Mouse (Mus musculus) heart, adult 18-20 months (tissue): ENCODE data around the gene Brd7. TPM values are rescaled to one million over a fixed set of nuclear protein-coding genes. Genes with fewer than 3 reads are reported as not detected.

Source experiments
- DNase-seq, 2 experiments: peaks; one replicate each; pipeline ENCODE4 v3.0.0; 2021 to 2022; ENCODE audit warnings: mixed read lengths in 1 of 2
- long read RNA-seq, 2 experiments: library from polyadenylated mRNA; stranded (forward); transcript quantifications; one replicate each; pipeline ENCODE4 v2.0.0; 2021
- total RNA-seq, 2 experiments: library from RNA; stranded (reverse); gene quantifications; 2 replicates each; pipeline ENCODE4 v1.2.3; 2021

The Brd7 gene
- 10 to 100 TPM; 70.0 to 74.0 TPM for total RNA-seq
- long read RNA-seq, experiment 1, transcript Brd7-201 (17 exons, 3,625 nt) = major isoform, 62 of 85 reads
- long read RNA-seq, experiment 1, partial matches to known transcripts = 9 of 85 reads
- long read RNA-seq, experiment 1, other reads (novel, unspliced or antisense) = 14 of 85 reads
- long read RNA-seq, experiment 2, transcript Brd7-201 (17 exons, 3,625 nt) = major isoform, 36 of 47 reads
- long read RNA-seq, experiment 2, partial matches to known transcripts = 4 of 47 reads
- long read RNA-seq, experiment 2, other reads (novel, unspliced or antisense) = 7 of 47 reads

GRCm38 (mm10) chr8:88361708-88362428 lies at the start of gene Brd7:
Gene Brd7 (minus strand): TSS chr8:88362194.
- DNase-seq = peak; percentile 88 to 90

- no peak for DNase-seq
These were observed 49.5 kb upstream of the Brd7 start for GRCm38 (mm10) chr8:88411461-88411860.

GRCm38 (mm10) chr8:88409401-88409940 lies 47.5 kb upstream of the Brd7 start:
- no peak for DNase-seq

- no peak for DNase-seq
These were observed 45.7 kb upstream of the Brd7 start for GRCm38 (mm10) chr8:88407716-88408115.

- no peak for DNase-seq
These were observed 36.1 kb upstream of the Brd7 start for GRCm38 (mm10) chr8:88398060-88398459.

- DNase-seq = no peak
These were observed 31.3 kb upstream of the Brd7 start for GRCm38 (mm10) chr8:88393298-88393697.

GRCm38 (mm10) chr8:88390749-88391148 lies 28.8 kb upstream of the Brd7 start:
- peak in 1 of 2 experiments; percentile 44 for DNase-seq

GRCm38 (mm10) chr8:88388691-88389239 lies 26.8 kb upstream of the Brd7 start:
- DNase-seq = no peak

GRCm38 (mm10) chr8:88387874-88388273 lies 25.9 kb upstream of the Brd7 start:
- DNase-seq = no peak

- no peak for DNase-seq
These were observed 21.2 kb upstream of the Brd7 start for GRCm38 (mm10) chr8:88383164-88383556.

- DNase-seq = no peak
These were observed 20.5 kb upstream of the Brd7 start for GRCm38 (mm10) chr8:88382311-88383163.

GRCm38 (mm10) chr8:88380497-88380896 lies 18.5 kb upstream of the Brd7 start:
- DNase-seq = peak; percentile 24 to 67

- DNase-seq = peak in 1 of 2 experiments; percentile 20
These were observed 15.0 kb upstream of the Brd7 start for GRCm38 (mm10) chr8:88376836-88377582.

- DNase-seq = no peak
These were observed 9.5 kb upstream of the Brd7 start for GRCm38 (mm10) chr8:88371522-88371921.

- DNase-seq = no peak
These were observed 7.8 kb upstream of the Brd7 start for GRCm38 (mm10) chr8:88369805-88370204.

- no peak for DNase-seq
These were observed 7.2 kb upstream of the Brd7 start for GRCm38 (mm10) chr8:88369221-88369620.

- peak; percentile 50 to 55 for DNase-seq
These were observed 604 bp upstream of the Brd7 start for GRCm38 (mm10) chr8:88362446-88363150.

GRCm38 (mm10) chr8:88361044-88361707 lies 818 bp downstream of the Brd7 start:
- DNase-seq = peak in 1 of 2 experiments; percentile 14

- DNase-seq = no peak
These were observed 2.0 kb downstream of the Brd7 start for GRCm38 (mm10) chr8:88359959-88360358.

- no peak for DNase-seq
These were observed 4.0 kb downstream of the Brd7 start for GRCm38 (mm10) chr8:88357946-88358345.
